Mouse (Mus musculus): ENCODE results near the gene Zap70. TPM values are rescaled to one million over a fixed set of nuclear protein-coding genes. Genes with fewer than 3 reads are reported as not detected.

Gene Zap70
- 100 to 1,000 TPM; 171 to 269 TPM for polyA plus RNA-seq (2017; shearing (Covaris generic))

DNA sequence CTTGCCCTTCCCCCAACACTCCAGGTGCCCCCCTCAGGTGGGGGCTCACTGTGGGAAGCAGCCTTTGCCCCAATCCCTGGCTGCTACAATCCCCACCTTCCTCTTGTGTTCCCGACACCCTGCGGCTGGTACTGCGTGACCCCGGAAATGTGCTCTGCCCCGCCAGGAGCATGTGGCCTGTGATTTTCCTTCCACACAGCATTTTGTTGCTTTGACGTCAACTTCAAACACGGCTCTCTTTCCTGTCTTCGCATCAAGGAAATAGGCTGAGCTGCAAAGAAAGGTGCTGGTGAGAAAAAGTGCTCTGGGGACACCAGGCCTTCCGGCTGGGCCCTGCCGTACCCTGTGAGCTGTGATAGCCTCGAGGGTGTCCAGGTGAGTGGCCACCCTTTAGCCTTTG, at the start of gene Zap70:
Gene Zap70, plus strand, starts transcription at position 231 of the 400 bp plus-strand sequence.
- ATAC-seq: peak; percentile 83

DNA sequence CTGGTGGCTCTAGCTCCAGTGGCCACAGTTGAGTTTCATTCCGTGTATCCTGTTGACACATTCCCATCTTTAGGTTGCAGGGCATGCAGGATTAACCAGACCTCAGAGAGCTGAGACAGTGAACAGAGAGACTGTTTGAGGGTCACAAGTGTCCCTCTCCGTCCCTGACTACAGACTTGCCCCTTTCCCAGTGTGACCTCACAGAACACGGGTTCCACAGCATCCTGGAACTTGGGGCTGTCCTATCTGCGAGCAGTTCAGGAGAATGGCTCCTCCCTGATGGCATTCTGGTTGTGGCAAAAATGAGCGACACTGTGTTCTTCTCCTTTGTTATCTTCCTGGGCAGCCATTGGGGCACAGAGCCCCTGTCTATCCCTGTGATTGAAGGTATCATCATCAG, 47.3 kb upstream of the Zap70 start, which contains the start of gene Actr1b:
Gene Actr1b, minus strand, starts transcription at position 112 of the 400 bp plus-strand sequence.
- ATAC-seq: no peak

DNA sequence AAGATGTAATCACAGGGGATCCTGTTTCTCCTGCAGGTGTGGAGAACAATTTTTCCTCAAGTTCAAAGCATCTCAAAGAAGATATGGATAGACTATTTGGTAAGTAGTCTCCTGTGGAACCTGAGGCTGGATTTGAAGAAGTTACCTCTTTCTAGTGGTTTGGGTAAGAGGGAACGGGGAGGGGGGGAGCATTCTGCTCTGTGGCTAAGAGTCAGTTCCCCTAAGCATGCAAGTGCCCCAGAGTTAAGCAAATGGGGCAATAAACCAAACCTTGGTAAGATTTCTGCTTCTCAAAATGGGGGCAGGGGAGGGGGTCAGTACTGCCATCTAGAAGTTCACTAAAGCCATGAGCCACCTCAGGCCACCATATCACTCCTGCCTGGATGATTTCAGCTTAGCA, 42.8 kb upstream of the Zap70 start:
- ATAC-seq: no peak

DNA sequence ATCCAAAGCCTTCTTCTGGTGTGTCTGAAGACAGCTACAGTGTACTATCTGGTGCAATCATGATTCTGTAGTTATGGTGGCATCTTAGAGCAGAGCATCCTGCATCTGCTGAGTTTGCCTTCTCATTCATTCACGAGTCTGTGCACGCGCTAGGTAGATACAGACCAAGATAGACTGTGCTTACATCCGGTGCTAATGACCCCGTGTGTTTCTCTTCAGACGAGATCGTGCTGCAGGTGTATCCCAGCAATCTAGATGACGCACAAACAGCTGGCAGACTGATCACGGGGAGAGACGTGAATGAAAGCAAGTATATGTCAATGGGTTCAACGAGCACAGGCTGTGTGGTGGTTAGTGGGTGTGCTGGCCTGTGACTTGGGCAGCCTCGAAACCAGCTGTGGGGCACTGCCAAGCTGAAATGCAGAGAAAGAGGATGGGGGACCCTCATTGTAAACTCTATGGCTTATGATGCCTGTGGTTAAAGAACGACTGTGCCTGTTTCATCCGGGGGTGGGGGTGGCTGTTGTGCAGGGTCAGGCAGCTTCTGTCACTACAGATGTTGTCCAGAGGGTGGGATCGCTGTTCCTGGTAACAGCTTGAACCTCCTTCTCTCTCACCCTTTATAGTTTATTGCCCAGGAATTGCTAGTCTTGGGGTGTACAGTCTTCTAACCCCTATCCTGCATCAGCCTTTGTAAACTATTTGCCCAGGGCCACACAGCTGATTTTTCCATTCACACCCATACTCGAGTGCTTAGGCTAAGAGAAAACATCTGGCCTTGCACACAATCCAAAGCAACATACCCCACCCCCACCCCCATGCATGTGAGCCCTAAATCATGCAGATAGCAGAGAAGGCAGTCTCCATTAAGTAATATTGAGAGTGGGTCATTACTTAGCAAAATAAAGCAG, 38.2 kb upstream of the Zap70 start:
- peak; percentile 73 for ATAC-seq

DNA sequence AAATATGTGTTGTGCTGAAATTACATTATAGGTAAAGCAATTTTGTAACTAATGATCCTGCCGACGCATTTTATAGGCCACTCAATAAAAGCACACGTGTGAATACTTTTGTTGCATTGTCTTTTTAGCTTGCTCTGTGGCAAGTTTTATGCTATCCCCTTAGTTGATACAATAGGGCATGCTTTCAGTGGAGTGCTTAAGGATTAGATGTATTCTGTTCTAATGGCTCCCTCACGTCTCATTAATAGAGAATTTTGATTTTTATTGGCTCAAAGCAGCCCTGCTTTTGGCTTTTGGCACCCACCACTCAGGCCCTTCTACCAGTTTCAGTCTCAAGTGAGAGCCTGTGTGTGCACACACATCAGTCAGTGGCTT, 37.6 kb upstream of the Zap70 start:
- ATAC-seq: no peak

DNA sequence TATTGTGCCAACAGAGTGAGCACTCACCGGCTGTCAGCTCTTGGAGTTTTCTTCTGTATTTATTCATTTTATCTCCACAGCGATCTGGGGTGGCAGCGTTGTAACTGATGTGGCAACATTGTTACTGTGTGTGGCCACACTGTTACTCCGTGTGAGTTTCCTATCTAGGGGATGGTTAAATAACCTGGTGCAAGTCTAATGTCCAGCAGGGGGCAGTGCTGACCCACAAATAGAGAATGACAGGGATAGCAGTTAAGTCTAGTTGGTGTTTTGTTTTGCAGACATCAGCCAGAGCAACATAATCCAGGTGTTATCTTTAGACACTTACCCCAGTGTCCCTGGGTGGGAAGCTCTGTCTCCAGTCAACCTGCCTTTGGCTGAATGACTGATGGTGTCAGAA, 24.3 kb upstream of the Zap70 start:
- peak; percentile 66 for ATAC-seq

DNA sequence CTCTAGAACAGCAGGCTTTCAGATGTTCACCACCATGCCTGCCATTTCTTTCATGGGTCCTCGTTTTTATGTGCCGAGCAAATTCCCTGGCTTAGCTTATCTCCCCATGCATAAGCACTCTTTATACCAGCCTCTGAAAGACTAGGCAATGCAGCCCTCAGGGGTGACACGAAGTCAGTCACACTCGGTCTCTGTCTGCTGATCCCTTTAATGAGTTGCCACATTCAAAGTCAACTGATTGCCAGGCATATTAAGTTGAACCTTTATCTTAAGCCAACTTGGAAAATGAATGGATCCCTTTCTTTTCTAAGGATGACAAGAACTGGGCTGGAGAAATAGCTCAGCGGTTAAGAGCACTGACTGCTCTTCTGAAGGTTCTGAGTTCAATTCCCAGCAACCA, 22.4 kb upstream of the Zap70 start:
- no peak for ATAC-seq

DNA sequence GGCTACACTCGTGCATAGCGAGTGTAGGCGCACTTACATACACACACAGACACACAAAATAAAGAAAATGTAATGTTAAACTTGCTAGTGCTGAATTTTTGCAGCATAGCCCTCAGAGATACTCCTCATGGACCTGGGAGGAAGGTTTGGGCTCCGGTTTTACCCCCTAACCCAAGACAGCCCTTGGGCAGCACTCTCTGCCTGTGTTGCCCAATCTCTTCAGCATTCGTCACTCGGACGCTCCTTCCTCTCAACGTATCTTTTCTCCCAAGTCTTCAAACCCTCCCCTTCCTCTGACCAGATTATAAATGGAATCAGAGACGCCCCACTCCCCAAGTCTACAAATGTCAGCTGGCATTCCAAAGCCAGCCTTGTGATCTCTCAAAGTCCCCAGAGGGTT, 18.6 kb upstream of the Zap70 start:
- ATAC-seq: no peak

DNA sequence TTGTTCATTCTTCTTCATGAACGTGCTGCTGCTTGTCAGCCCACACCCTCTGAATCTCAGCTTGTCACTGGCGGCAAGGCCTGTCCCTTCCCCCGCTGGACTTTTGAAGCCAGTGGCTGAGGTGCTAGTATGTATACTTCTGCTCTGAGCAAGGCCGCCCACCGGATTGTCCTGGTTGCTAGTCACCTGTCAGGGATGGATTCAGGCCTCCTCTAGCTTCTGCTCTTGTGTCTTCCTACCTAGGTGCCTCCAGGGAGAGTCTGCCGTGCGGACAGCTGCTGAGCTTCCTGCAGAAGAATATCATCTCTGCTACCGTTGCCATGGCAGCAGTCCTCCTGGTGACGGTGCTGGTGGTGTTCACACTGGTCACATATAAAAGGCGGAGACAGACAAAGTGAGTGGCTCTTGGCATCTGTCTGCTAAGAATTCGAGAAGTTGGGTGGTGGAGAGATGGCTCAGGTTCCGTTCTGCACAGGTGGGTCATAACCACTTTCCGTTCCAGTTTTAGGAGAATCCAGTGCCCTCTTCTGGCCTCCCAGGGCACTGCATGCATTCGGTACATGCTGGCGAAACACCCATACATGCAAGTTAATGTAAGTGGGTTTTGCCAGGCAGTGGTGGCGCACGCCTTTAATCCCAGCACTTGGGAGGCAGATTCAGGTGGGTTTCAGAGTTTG, 17.2 kb upstream of the Zap70 start:
- peak; percentile 93 for ATAC-seq

DNA sequence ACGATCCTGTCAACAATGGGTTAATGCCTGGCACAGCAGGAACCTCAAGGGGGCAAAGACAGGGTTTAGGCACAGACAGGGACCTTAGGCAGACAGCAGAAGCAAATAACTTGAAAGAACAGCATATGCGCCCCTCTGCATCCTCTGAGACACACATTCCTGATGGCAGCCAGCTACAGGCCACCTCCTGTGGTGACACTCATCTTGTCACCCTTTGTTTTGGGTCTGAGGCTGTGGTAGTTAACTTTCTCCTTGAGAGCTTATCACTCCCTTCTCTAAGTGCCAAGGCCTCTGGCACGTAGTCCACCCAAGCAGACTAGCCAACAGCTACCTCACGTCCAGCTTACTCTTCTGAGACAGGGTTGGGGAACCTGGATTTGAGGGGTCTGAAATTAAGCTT, 15.9 kb upstream of the Zap70 start:
- no peak for ATAC-seq

DNA sequence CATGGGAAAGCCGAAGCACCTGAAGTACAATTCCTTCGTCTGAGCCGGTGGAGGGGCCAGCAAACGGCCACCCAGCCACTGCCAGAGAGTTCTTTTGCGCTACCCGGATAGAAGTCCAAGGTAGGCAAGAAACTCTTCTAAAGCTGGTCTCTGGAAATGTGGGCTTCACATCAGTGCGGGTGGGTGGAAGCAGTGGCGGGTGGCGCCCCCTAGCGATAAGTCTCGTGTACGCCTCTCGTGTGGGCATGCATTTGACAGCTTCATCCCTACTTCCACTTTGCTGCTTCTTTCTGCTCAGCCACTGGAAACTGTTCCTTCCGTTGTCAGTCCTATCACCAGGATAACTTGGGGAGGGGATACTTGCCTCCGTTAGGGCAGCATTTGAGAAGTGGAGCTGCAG, 15.1 kb upstream of the Zap70 start:
- ATAC-seq: no peak

DNA sequence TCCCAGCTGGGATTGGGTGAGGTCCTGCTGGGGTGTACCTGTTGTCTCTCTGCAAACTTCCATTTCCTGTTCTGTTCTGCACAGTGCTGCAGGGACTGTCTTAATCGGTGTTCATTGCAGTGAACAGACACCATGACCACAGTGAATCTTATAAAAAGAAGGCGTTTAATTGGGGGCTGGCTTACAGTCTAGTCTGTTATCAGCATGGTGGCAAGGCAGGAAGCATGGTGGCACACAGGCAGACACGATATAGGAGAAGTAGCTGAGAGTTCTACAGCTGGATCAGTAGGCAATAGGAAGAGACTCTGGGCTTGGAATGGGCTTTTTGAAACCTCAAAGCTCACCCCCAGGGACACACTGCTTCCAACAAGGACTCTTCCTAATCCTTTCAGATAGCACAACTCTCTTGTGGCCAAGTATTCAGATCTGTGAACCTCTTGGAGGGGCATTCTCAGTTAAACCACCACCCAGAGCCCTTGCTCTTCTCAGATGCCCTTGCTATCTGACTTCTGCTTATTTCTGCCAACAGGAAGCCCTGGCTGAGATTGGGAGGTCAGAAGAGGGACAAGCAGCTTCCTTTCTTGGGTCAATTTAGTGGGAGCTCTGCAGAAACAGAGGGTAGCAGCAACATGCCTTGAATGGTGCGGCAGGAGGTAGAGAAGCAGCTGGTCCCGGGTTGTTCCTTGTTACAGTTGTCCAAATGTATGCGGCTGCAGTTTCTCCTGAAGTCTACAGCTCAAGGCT, 7.5 kb upstream of the Zap70 start:
- ATAC-seq: no peak

DNA sequence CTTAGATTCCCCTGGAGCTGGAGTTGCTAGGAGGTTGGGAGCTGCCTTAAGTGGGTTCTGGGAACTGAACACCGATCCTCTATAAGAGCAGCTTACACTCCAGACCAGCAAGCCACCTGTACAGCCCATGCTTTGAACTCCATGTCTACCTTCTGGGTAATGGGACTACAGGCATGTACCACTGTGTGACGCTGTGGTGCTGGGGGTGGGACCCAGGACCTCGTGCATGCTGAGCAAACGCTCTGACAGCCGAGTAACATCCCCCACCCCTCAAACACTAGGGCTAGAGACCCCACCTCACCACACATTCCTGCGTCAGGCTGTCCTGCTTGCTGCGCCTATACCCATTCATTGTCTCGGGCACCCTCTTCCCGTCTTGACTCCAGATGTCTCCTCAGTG, 3.0 kb upstream of the Zap70 start:
- ATAC-seq: no peak

DNA sequence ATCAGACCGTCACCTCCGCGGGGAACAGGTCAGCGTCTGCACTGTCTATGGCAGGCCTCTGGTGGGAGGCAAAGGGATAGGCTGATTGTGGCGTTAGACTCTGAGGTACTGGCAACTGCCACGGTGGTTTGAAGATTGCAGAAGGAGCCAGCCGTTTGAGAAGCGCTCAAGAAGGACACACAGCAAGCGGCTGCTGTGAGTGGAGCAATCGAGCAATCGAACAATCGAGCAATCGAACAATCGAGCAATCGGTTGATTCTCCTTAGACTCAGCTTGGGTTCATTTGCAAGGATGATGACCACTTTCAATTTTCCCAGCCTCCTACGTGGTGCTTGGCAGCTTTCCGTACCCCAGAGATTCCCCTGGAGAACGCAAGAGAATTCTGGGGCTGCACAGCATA, 2.5 kb upstream of the Zap70 start:
- no peak for ATAC-seq

DNA sequence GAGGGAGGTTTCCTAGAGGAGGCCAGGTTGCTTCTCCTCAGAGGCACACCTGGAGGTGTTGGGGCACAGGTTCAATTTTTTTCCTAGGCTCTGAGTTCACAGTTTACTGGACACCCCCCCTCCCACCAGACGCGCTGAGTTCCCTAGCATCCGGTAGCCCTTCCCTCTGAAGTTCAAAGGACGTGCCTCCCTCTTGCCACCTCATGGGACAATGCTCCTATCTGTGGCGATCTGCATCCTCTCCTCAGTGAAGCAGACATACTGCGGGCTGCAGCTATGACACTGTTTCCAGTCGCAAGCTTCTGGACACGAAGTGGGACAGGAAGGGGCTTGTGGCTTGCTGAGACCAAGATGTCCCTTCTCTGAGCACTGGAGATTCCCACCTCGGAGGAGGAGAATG, 1.2 kb upstream of the Zap70 start:
- ATAC-seq: peak; percentile 33

DNA sequence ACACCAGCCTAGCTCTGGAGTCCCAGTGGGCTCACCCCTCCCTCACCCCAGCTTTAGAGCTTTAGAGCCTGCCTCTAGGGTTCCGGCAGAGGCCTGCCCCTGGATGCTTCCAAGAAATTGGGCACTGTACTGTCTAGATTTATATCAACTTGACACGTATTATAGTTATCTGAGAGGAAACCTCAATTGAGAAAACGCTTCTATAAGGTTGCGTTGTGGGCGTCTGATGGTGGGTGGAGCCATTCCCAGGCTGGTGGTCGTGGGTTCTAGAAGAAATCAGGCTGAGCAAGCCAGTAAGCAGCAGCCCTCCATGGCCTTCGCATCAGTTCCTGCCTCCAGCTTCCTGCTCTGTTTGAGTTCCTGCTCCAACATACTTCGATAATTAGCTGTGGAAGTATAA, 537 bp upstream of the Zap70 start:
- no peak for ATAC-seq

DNA sequence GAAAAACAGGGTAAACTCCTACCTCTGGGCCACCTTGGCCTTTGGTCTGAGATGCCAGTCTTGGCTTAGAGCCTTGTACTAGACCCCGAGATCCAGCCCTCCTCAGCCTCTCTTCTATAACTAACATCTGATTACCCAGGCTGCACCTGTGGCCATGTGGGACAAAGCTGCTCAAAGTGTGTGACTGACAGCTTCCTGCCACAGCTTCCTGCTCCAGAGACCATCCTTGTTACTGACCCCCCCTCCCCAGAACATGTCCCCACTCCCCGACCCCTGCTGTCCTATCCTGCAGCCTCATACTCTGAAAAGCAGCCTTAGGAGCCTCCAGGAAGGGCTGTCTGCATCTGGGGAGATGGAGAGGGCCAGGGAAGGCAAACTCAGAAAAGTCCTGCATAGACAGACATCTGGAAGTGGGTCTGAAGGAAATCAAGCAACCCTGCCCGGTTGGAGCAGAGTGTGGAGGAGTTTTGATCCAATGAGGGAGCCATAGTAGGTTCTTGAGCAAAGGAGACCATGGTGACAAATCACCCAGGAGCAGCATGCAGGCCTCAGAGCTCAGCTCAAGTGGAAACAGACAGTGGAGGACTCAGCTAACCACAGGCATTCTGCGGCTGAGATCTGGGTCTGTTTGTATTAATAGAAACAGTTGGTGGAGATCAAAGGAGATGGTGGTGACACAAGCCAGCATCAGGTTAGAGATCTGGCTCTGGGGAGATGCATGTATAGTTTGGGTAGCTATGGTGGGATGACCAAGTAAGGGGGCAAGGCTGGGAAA, 5.0 kb downstream of the Zap70 start:
- ATAC-seq: peak; percentile 74

DNA sequence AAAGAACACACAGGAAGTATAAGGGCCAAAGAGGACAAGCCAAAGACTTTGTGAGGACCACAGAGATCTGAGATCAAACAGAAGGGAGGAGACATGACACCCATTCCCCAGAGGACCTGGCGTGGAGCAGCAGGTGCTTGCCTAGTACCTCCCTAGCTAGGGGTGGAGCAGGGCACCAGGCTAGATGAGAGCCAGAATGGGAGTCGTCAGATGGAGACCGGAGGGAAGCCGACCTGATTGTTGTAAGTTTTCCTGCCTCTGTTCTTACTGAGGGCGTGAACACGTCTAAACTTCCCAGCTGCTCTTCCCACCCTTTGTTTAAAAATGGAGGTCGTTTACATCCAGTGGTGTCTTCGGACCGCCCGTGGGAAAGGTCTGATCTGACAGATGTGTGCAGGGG, 5.7 kb downstream of the Zap70 start:
- peak; percentile 45 for ATAC-seq

DNA sequence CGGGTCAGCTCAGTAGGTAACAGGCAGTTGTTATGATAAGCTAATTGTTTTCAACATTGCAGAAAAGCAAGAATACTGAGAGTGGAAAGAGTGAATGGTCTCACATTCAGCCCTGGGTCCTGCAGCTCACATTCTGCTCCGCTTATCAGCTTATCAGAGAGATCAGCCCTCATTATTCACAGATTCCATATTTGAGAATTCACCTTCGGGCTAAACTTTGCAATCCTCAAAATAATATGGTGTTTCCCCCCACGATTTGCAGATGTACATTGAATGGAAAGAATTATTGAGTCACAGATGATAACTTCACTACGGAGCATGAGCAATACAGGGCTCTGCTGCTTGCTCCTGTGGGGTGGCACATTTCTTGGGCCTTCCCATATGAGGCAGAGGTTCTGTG, 7.2 kb downstream of the Zap70 start:
- peak; percentile 4 for ATAC-seq

DNA sequence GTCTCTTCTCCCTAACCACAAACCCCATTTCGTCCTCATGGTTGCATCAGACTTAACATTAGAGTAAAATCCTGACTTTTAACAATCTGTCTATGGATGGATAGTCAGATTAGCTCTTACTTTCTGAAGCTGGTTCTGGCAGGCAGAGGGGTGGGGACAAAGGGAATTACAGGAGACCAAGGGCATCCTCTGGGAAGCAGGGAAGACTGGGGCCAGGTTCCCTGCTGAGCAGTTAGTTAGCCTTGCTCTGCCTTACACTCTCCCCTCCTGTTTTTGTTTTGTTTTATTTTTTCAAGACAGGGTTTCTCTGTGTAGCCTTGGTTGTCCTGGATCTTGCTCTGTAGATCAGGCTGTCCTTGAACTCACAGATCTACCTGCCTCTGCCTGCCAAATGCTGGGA, 8.4 kb downstream of the Zap70 start:
- ATAC-seq: no peak

DNA sequence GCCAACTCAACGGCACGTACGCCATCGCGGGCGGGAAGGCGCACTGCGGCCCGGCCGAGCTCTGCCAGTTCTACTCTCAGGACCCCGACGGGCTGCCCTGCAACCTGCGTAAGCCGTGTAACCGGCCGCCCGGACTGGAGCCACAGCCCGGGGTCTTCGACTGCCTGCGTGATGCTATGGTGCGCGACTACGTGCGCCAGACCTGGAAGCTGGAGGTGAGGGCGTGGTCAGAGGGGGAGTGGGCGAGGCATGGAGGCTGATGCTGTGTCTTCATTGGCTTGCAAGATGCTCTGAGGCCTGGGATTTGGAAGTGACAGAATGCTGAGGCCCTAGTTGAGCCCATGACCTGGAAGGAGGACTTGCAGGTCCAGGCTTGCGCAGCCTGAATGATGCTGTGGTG, 9.4 kb downstream of the Zap70 start:
- ATAC-seq: no peak

DNA sequence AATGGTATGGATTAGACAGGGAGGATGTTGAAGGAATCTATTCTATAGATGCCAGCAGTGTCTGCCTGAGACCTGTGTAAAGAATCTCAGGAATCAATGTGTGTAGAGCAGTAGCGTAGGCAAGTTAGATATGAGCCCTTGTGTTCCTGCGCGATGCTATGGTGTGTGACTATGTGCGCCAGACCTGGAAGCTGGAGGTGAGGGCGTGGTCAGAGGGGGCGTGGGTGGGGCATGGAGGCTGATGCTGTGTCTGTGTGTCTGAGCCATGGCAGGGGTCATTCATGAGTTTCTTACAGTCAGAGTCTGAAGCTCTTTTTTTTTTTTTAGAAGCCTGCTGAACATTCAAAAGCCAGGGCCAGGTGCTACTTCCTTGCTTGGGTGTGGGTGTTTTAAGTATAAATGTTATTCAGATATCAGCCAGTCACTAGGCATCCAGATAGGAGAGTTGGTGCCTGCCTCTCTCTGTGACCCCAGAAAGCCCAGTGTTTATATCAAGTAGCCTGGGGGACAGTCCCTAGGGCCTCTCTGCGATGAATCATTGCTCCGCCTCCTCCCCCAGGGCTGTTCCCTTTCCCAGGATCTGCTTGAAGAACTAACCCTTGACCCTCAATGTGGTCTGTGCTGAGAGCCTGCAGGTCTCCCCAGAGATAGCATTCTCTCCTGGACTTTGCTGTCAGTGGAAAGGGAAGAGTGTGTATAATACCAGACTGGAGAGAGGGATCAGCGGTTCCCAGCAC, 10.8 kb downstream of the Zap70 start:
- no peak for ATAC-seq

All from activated CD4-positive, CD25-positive, alpha-beta regulatory T cell, adult 4 months (primary cell).